Mouse (Mus musculus) MEL (cell line): ENCODE data around the gene Col26a1.

Experiments
- CTCF ChIP-seq, 3 experiments: IDR thresholded peaks in 2 of 3; conservative IDR thresholded peaks in 1 of 3; 2 replicates each; pipeline ENCODE4 v1.5.1; 2011 to 2012; ENCODE audit warnings: low read length in 3 of 3, low read depth in 2 of 3, mild to moderate bottlenecking in 2 of 3, improper control_type of control experiment in 1 of 3, inconsistent platforms in 1 of 3, mixed read lengths in 1 of 3, moderate library complexity in 1 of 3; ENCODE audit not compliant: control insufficient read depth in 1 of 3, insufficient read depth in 1 of 3, poor library complexity in 1 of 3, severe bottlenecking in 1 of 3
- EP300 ChIP-seq, 2 experiments: IDR thresholded peaks; 2 replicates each; pipeline ENCODE4 v1.6.1; 2011; ENCODE audit warnings: improper control_type of control experiment in 2 of 2, low read length in 2 of 2, low read depth in 1 of 2, mild to moderate bottlenecking in 1 of 2
- MAFK ChIP-seq: IDR thresholded peaks from 2 replicates; pipeline ENCODE4 v1.6.1; 2011; ENCODE audit warnings: low read depth, mild to moderate bottlenecking, low read length, improper control_type of control experiment, borderline replicate concordance
- MAZ ChIP-seq: IDR thresholded peaks from 2 replicates; pipeline ENCODE4 v1.6.1; 2012; ENCODE audit warnings: low read depth, mild to moderate bottlenecking, inconsistent platforms, low read length, improper control_type of control experiment
- NELFE ChIP-seq: IDR thresholded peaks from 2 replicates; pipeline ENCODE4 v1.6.1; 2011; ENCODE audit warnings: low read depth, low read length, improper control_type of control experiment
- POLR2A ChIP-seq, 2 experiments: IDR thresholded peaks; 2 replicates each; pipeline ENCODE4 v1.6.1; 2011 to 2012; ENCODE audit warnings: low read length in 2 of 2, mild to moderate bottlenecking in 2 of 2, control low read depth in 1 of 2, improper control_type of control experiment in 1 of 2, low read depth in 1 of 2, moderate library complexity in 1 of 2; ENCODE audit not compliant: control insufficient read depth in 1 of 2, insufficient read depth in 1 of 2, poor library complexity in 1 of 2
- RAD21 ChIP-seq: IDR thresholded peaks from 2 replicates; pipeline ENCODE4 v1.6.1; 2011; ENCODE audit warnings: mild to moderate bottlenecking, low read depth, low read length, improper control_type of control experiment
- SMC3 ChIP-seq: IDR thresholded peaks from 2 replicates; pipeline ENCODE4 v1.6.1; 2011; ENCODE audit warnings: low read depth, low read length, improper control_type of control experiment
- ZC3H11A ChIP-seq: IDR thresholded peaks from 2 replicates; pipeline ENCODE4 v1.6.1; 2012; ENCODE audit warnings: low read depth, mild to moderate bottlenecking, inconsistent platforms, low read length, improper control_type of control experiment

GRCm38 (mm10) chr5:136833053-136833452, 50.0 kb downstream of the Col26a1 start:
- TF ChIP-seq ZC3H11A (no peak), RAD21 (no peak), POLR2A (IDR thresholded peaks at IDR 0.05; ENCODE audit: control insufficient read depth in 1 of 2, insufficient read depth in 1 of 2, low read depth in 1 of 2, low read length in 2 of 2, poor library complexity in 1 of 2) (no peak), MAZ (no peak), SMC3 (no peak), MAFK (no peak), NELFE (no peak), EP300 (IDR thresholded peaks at IDR 0.05; ENCODE audit: low read depth in 1 of 2, low read length in 2 of 2) (no peak), CTCF (IDR thresholded peaks at IDR 0.05 in 2 of 3, conservative IDR thresholded peaks at IDR 0.05 in 1 of 3; ENCODE audit: control insufficient read depth in 1 of 3, insufficient read depth in 1 of 3, low read depth in 2 of 3, low read length in 3 of 3, poor library complexity in 1 of 3, severe bottlenecking in 1 of 3) (peak in 1 of 3 experiments; percentile 7; a peak in 1 of 6 replicates)
